Comparison of ENCODE assay signal across 22 mouse cellular contexts in the genomic region with DNA sequence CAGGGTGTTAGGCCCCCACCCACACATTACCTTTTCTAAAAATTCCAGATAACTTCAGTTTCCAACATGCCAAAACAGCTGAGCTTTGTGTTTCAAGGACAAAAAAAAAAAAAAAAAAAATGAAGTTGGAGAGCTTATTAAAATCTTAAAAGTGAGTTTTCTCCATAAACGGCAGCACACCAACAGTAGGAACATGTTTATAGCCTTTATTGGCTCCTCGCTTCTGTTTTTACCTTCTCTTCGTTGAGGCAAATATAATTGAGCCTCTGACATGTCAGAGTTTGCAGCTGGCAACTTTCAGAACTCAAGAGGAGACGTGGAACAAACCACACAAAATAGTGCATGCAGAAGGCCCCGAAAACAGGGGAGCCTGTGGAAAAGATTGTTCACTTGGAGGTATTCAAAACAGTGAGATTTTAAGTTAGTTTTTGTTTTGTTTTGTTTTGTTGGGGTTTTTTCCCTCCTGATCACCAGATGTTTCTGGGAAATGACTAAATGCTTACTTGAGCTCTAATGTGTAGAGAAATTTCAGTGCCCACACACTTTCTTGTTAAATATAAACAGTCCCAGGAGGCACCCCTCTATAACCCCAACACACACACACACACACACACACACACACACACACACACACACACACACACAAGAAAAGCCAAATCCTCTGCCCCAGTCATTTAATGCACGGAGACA. TPM values are rescaled to one million over a fixed set of nuclear protein-coding genes. Genes with fewer than 3 reads are reported as not detected.
DNase-seq lines count a peak whose midpoint lies in the region; ATAC-seq and TF ChIP-seq lines count a peak whose summit lies in the region.
"Had no signal": no experiment of that assay in that cellular context is flagged by ENCODE, and none has a peak within 500 bp of the region (broad histone marks: within the 10 kb centered on the region; RNA-seq: fewer than 3 reads in every experiment).

No protein-coding gene starts in this region.

- dilution Hi-C loops in CH12.LX (cut with MboI; ENCODE audit: extremely low pct_ligation_motif_present, extremely low pct_unique_long_range_greater_than_20kb, low sequenced_read_pairs) = no loop called here

- no peak for DNase-seq in heart, postnatal 10 days
- DNase-seq in CH12.LX (ENCODE audit: extremely low read depth) = peak; percentile 61
- no peak for DNase-seq in embryo, embryonic 10 days (ENCODE audit: low spot score)
- no peak for DNase-seq in embryo, embryonic 10.5 days (ENCODE audit: low spot score)
- DNase-seq: adrenal gland, postnatal 10 days; cerebellum, adult 11 months; cerebellum, adult 9-10 months; cerebellum, postnatal 25 days; gastrocnemius, adult 2 months; gastrocnemius, postnatal 36 days; heart, adult 2 months; kidney, adult 2 months had no signal

- TF ChIP-seq EP300 in CH12.LX (IDR thresholded peaks at IDR 0.05; ENCODE audit: low read length) = peak; percentile 81

- 65% methylated on average over 6 of the region's 6 CpGs for WGBS in heart, embryonic 15.5 days
- 35% methylated on average over 6 of the region's 6 CpGs for WGBS in embryonic facial prominence, embryonic 15.5 days

- ATAC-seq in heart, embryonic 15.5 days (replicated peaks; ENCODE audit: insufficient number of reproducible peaks, insufficient read depth, low FRiP score, low read depth) = no peak
- no peak for ATAC-seq in embryonic facial prominence, embryonic 15.5 days (ENCODE audit: insufficient number of reproducible peaks, low FRiP score, low TSS enrichment, low read depth)
- ATAC-seq: forebrain, embryonic 14.5 days; hindbrain, postnatal 0 days had no signal

- H3ac ChIP-seq in myocyte (ENCODE audit: control insufficient read depth, insufficient read length) = no peak overlapping the region

- no peak overlapping the region for H3K9ac ChIP-seq in heart, embryonic 15.5 days
- peak overlapping the region; percentile 34 for H3K9ac ChIP-seq in CH12.LX (ENCODE audit: insufficient read depth, low read depth)
- H3K9ac ChIP-seq in embryonic facial prominence, embryonic 15.5 days = no peak overlapping the region
- H3K9ac ChIP-seq: hindbrain, embryonic 13.5 days had no signal

- no peaks in the 10 kb centered on the region; the same call in 1 of the 2 replicates for H3K4me1 ChIP-seq in heart, embryonic 15.5 days (replicated peaks)
- H3K4me1 ChIP-seq in CH12.LX (ENCODE audit: control insufficient read depth in 1 of 2, insufficient read depth in 2 of 2) = peaks cover 9 to 30% of the 10 kb centered on the region in 2 experiments
- no peaks in the 10 kb centered on the region for H3K4me1 ChIP-seq in embryonic facial prominence, embryonic 15.5 days
- H3K4me1 ChIP-seq: forebrain, embryonic 10.5 days; hindbrain, embryonic 13.5 days had no signal

- in situ Hi-C loops in CH12.LX (cut with MboI; ENCODE audit: low pct_ligation_motif_present, low pct_unique_long_range_greater_than_20kb, low sequenced_read_pairs) = no loop called here

- H3K36me3 ChIP-seq in heart, embryonic 15.5 days = peaks cover 22% of the 10 kb centered on the region
- H3K36me3 ChIP-seq in CH12.LX (replicated peaks in 1 of 2; ENCODE audit: control insufficient read depth in 1 of 2, insufficient read depth in 1 of 2, low read length in 1 of 2) = peaks cover 5 to 14% of the 10 kb centered on the region in 2 experiments
- peaks cover 26% of the 10 kb centered on the region for H3K36me3 ChIP-seq in embryonic facial prominence, embryonic 15.5 days
- peaks cover 4% of the 10 kb centered on the region for H3K36me3 ChIP-seq in myocyte (ENCODE audit: control insufficient read depth, insufficient read depth)
- H3K36me3 ChIP-seq: G1E had no signal

- intact Hi-C loops in heart, postnatal 10 days (cut with DNase I) = no loop called here

- H3K27me3 ChIP-seq in heart, embryonic 15.5 days = no peaks in the 10 kb centered on the region
- H3K27me3 ChIP-seq in CH12.LX (replicated peaks) (no peaks in the 10 kb centered on the region), myocyte (ENCODE audit: control insufficient read depth, insufficient read depth, insufficient read length) (no peaks in the 10 kb centered on the region)
- H3K27me3 ChIP-seq in embryonic facial prominence, embryonic 15.5 days = no peaks in the 10 kb centered on the region
- H3K27me3 ChIP-seq: hindbrain, embryonic 13.5 days had no signal

- no peaks in the 10 kb centered on the region for H3K9me3 ChIP-seq in heart, embryonic 15.5 days (replicated peaks)
- no peaks in the 10 kb centered on the region for H3K9me3 ChIP-seq in CH12.LX (replicated peaks; ENCODE audit: low read length)
- no peaks in the 10 kb centered on the region for H3K9me3 ChIP-seq in embryonic facial prominence, embryonic 15.5 days (replicated peaks)
- H3K9me3 ChIP-seq: G1E; hindbrain, embryonic 13.5 days had no signal

- H3K79me2 ChIP-seq in CH12.LX (replicated peaks; ENCODE audit: control insufficient read depth, extremely low read depth, insufficient read depth, poor library complexity, severe bottlenecking) (no peaks in the 10 kb centered on the region), myocyte (ENCODE audit: control insufficient read depth, insufficient read depth) (no peaks in the 10 kb centered on the region)

- no peak for TF ChIP-seq POLR2A in CH12.LX (IDR thresholded peaks at IDR 0.05; ENCODE audit: low read depth, low read length)
- TF ChIP-seq POLR2A in myocyte (IDR thresholded peaks at IDR 0.05; ENCODE audit: insufficient read length, low read depth) = no peak

- no peak for TF ChIP-seq CTCF in CH12.LX (conservative IDR thresholded peaks at IDR 0.05 in 1 of 2, IDR thresholded peaks at IDR 0.05 in 1 of 2; ENCODE audit: low read depth in 2 of 2, low read length in 2 of 2)

- TF ChIP-seq RAD21 in CH12.LX (IDR thresholded peaks at IDR 0.05; ENCODE audit: low read depth, low read length) = no peak; the same call in 1 of the 2 replicates

- no peak overlapping the region for H3K4me3 ChIP-seq in heart, embryonic 15.5 days
- H3K4me3 ChIP-seq in CH12.LX (replicated peaks in 1 of 3; ENCODE audit: low read depth in 2 of 3, low read length in 2 of 3, poor library complexity in 1 of 3) (no peak overlapping the region), myocyte (no peak overlapping the region)
- H3K4me3 ChIP-seq in embryonic facial prominence, embryonic 15.5 days (replicated peaks) = no peak overlapping the region
- H3K4me3 ChIP-seq: erythroblast, embryonic 14.5 days; forebrain, embryonic 10.5 days; gastrocnemius, adult 2 months; heart, adult 2 months; hindbrain, embryonic 13.5 days had no signal

- H3K4me2 ChIP-seq in heart, embryonic 15.5 days = no peak overlapping the region
- H3K4me2 ChIP-seq in CH12.LX (ENCODE audit: insufficient read depth, low read depth, poor library complexity, severe bottlenecking) (peak overlapping the region; percentile 65), myocyte (ENCODE audit: low read depth) (peak overlapping the region; percentile 10)
- H3K4me2 ChIP-seq in embryonic facial prominence, embryonic 15.5 days (replicated peaks) = no peak overlapping the region
- H3K4me2 ChIP-seq: heart, embryonic 11.5 days; hindbrain, embryonic 13.5 days had no signal

- peak overlapping the region; percentile 32; the same call in 1 of the 2 replicates for H3K27ac ChIP-seq in heart, embryonic 15.5 days
- peak overlapping the region; percentile 7; the same call in 1 of the 2 replicates for H3K27ac ChIP-seq in CH12.LX (ENCODE audit: insufficient read depth, low read depth)
- peak overlapping the region; percentile 55; the same call in 1 of the 2 replicates for H3K27ac ChIP-seq in embryonic facial prominence, embryonic 15.5 days (replicated peaks)
- H3K27ac ChIP-seq: forebrain, embryonic 10.5 days; gastrocnemius, adult 2 months; heart, adult 2 months; hindbrain, embryonic 13.5 days; hindbrain, postnatal 0 days had no signal

TF ChIP-seq in CH12.LX, 34 proteins besides CTCF, POLR2A, EP300 and RAD21 (continues in another document):
- TF ChIP-seq PAX5 (IDR thresholded peaks at IDR 0.05; ENCODE audit: low read length) (no peak), MAFK (IDR thresholded peaks at IDR 0.05; ENCODE audit: insufficient replicate concordance, low read length) (peak; percentile 22; the same call in 1 of the 2 replicates), NRF1 (IDR thresholded peaks at IDR 0.05; ENCODE audit: low read depth, low read length) (no peak), KAT2A (IDR thresholded peaks at IDR 0.05; ENCODE audit: insufficient replicate concordance, low read length) (no peak), TCF12 (IDR thresholded peaks at IDR 0.05; ENCODE audit: low read depth, low read length) (peak; percentile 76), SMC3 (IDR thresholded peaks at IDR 0.05; ENCODE audit: low read depth, low read length) (no peak), USF1 (IDR thresholded peaks at IDR 0.05; ENCODE audit: low read depth, low read length) (no peak), USF2 (conservative IDR thresholded peaks at IDR 0.05; ENCODE audit: low read depth, low read length) (no peak), CHD1 (IDR thresholded peaks at IDR 0.05; ENCODE audit: low read depth, low read length) (peak; percentile 83; the same call in 1 of the 2 replicates), IRF4 (IDR thresholded peaks at IDR 0.05; ENCODE audit: low read depth, low read length) (peak; percentile 78; the same call in 1 of the 2 replicates)

TF ChIP-seq in myocyte, 11 proteins besides CTCF, POLR2A, EP300 and RAD21:
- TF ChIP-seq MYOG (IDR thresholded peaks at IDR 0.05; ENCODE audit: control insufficient read depth in 1 of 3, insufficient read depth in 1 of 3, insufficient read length in 2 of 3, low read depth in 2 of 3) (no peak), TCF12 (IDR thresholded peaks at IDR 0.05; ENCODE audit: insufficient read depth, poor library complexity, severe bottlenecking) (no peak), CEBPB (IDR thresholded peaks at IDR 0.05; ENCODE audit: insufficient read depth, poor library complexity, severe bottlenecking) (no peak), REST (IDR thresholded peaks at IDR 0.05; ENCODE audit: insufficient read depth, insufficient read length) (no peak), POLR2AphosphoS2 (IDR thresholded peaks at IDR 0.05; ENCODE audit: insufficient read length, low read depth) (no peak), MYOD1 (IDR thresholded peaks at IDR 0.05; ENCODE audit: control insufficient read depth in 1 of 3, insufficient read length in 2 of 3, low read depth in 2 of 3) (no peak), TCF3 (IDR thresholded peaks at IDR 0.05; ENCODE audit: insufficient read length, low read depth) (no peak), SRF (IDR thresholded peaks at IDR 0.05; ENCODE audit: control insufficient read depth, insufficient read length, low read depth) (no peak), E2F4 (IDR thresholded peaks at IDR 0.05; ENCODE audit: insufficient read depth) (no peak), MAX (IDR thresholded peaks at IDR 0.05; ENCODE audit: low read depth) (no peak), USF1 (IDR thresholded peaks at IDR 0.05; ENCODE audit: low read depth) (no peak)

RNA-seq across cellular contexts. Expression of gene Gja1, which starts 16.1 kb away (rescaled TPM):
- polyA plus RNA-seq in heart, embryonic 15.5 days (2015; fragmentation: Nextera tagmentation; extraction: Ambion mirVana) = 368 and 467 TPM in 2 replicates
- total RNA-seq in heart, postnatal 10 days (2021) = 100 to 1,000 TPM; 368 to 724 TPM
- 37.3 and 45.0 TPM in 2 replicates for total RNA-seq in CH12.LX (2012; rRNA removed)
- total RNA-seq in CH12.LX (2014; rRNA removed) = 20.6 and 26.0 TPM in 2 replicates
- 24.0 and 31.2 TPM in 2 replicates for polyA plus RNA-seq in CH12.LX (2012; ENCODE audit: insufficient read length, low read depth)
- 339 and 357 TPM in 2 replicates for polyA plus RNA-seq in embryonic facial prominence, embryonic 15.5 days (2015; fragmentation: Nextera tagmentation; extraction: Ambion mirVana)
- polyA plus RNA-seq in myocyte (2012; fragmentation: generic; extraction: Trizol) = 21.4 TPM
- polyA plus RNA-seq: erythroblast, embryonic 14.5 days; G1E had no signal

Comparison
In these comparisons a context has a peak if more than half of its experiments do, and no peak if none do; other contexts are left out.
1. H3K4me2 ChIP-seq: peak in CH12.LX (single experiment) and myocyte (single experiment); none in heart, embryonic 15.5 days (single experiment) and embryonic facial prominence, embryonic 15.5 days (single experiment).
2. RNA of gene Gja1, which starts 16.1 kb away (polyA plus RNA-seq): 368 to 467 TPM in heart, embryonic 15.5 days and 339 to 357 TPM in embryonic facial prominence, embryonic 15.5 days; 24.0 to 31.2 TPM in CH12.LX and 21.4 TPM in myocyte (single experiment); every median in the first group is over 10 times any median in the second.
3. Peak in every context shown above with its lines, with median percentiles within 50 percentile points of each other: H3K27ac ChIP-seq.